Mouse (Mus musculus) megakaryocyte progenitor cell, adult 5-6 weeks (primary cell): ENCODE data around the gene Bscl2. TPM values are rescaled to one million over a fixed set of nuclear protein-coding genes. Genes with fewer than 3 reads are reported as not detected.
"Not testable (repeated sequence)": the region's sequence is repeated elsewhere in the genome, so short reads cannot be mapped to it uniquely, and the experiment has no call there.

Experiments
- ATAC-seq: replicated peaks from 2 replicates; pipeline ENCODE4 v1.8.0; 2016; ENCODE audit warnings: mild to moderate bottlenecking, moderate TSS enrichment, inconsistent platforms; ENCODE audit not compliant: poor library complexity
- total RNA-seq, 2 experiments: library from RNA; stranded (forward) in 1 of 2; stranded (reverse) in 1 of 2; fragments of 157-497, 149-512 nt in 1 of 2; fragments of 200-1000 nt in 1 of 2; gene quantifications; 2 replicates each; pipeline versions ENCODE4 v1.2.3 to v1.2.4; 2015 to 2017

Gene Bscl2
- total RNA-seq, 2 experiments from 2014 or later, result 28.8 to 58.3 TPM

GRCm38 (mm10) chr19:8870838-8871237 lies 33.6 kb downstream of the Bscl2 start:
- ATAC-seq, result peak; percentile 6; the same call in 1 of the 2 replicates

- peak; percentile 99 for ATAC-seq
Observed at GRCm38 (mm10) chr19:8871267-8872186, 34.3 kb downstream of the Bscl2 start, which contains the start of gene Ubxn1. Gene Ubxn1 (plus strand): TSS chr19:8871496.

DNA sequence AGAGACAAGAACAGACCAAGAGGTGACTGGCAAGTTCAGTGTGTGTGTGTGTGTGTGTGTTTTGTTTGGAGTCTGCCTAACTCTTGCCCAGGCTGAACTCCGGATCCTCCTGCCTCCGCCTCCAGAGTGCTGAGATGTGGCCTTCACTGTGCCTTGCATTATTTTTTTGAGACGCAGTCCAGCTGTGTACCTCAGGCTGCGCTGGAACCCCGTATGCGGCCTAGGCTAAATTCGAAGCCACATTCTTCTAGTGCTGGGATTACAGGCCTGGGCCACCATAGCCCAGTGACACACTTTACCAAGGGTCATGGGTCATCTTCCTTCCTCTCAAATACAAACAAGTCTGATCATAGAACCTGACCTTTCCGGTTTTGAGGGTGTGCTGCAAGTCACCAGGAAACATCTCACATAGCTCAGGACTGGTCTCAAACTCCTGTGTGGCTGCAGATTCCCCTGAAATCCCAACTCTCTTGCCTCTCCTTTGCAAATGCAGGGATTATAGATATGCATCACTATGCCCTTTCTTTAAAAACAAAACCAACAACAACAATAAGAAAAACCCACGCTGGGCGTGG lies 35.1 kb downstream of the Bscl2 start:
- ATAC-seq, result no peak

DNA sequence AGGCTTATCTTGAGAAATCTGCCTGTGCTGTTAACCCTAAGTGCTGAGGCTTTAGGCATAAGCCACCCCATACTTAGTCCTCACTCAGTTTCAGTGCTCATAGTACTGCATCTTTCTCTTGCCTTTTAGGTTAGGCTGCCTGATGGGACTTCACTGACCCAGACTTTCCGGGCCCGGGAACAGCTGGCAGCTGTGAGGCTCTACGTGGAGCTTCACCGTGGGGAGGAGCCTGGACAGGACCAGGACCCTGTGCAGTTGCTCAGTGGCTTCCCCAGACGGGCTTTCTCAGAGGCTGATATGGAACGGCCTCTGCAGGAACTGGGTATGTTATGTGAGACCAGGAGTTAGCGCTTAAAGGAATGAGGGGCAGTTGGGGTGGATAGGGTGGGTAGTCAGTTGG lies 37.8 kb downstream of the Bscl2 start:
- no peak for ATAC-seq

GRCm38 (mm10) chr19:8880311-8881033 lies 43.2 kb downstream of the Bscl2 start, which contains the start of gene Uqcc3:
Gene Uqcc3 (minus strand): TSS chr19:8880923.
- ATAC-seq, result peak; percentile 98

DNA sequence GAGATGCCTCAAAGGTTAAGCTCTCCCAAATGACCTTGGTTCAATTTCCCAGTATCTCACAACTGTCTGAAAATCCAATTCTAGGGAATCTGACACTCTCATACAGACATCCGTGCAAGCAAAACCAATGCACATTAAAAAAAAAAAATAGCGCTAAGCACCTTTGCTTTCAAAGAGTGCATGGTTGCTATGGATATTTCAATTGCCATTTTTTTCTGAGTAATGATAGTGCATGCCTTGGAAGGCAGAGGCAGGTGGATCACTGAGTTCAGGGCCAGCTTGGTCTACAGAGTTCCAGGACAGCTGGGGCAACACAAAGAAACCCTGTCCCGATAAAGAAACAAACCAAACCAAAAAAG lies 43.7 kb downstream of the Bscl2 start:
- peak; percentile 21 for ATAC-seq

DNA sequence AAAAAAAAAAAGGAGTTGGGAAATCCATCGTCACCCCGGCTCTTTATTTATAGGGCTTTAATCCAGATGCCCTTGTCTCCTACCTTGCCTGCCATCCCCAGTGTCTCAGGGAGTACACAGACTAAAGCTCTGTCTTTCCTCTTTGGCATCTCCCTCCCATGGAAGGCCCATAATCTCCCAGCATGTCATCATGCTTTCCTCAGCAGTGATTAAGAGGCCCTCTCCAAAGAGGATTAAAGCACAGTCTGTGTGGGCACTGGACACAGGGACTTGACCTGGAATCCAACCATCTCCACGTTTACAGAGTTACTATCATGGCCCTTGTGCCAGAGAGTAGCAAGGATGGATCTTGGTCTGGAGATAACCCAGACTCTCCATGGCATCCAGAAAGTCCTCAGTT lies 46.3 kb downstream of the Bscl2 start, which contains the start of the genes Lbhd1 and Gm49403:
TSS of gene Lbhd1 (plus strand) at position 117 of the 400 bp plus-strand sequence.
TSS of gene Gm49403 (plus strand) at position 315 of the 400 bp plus-strand sequence.
- no peak for ATAC-seq

DNA sequence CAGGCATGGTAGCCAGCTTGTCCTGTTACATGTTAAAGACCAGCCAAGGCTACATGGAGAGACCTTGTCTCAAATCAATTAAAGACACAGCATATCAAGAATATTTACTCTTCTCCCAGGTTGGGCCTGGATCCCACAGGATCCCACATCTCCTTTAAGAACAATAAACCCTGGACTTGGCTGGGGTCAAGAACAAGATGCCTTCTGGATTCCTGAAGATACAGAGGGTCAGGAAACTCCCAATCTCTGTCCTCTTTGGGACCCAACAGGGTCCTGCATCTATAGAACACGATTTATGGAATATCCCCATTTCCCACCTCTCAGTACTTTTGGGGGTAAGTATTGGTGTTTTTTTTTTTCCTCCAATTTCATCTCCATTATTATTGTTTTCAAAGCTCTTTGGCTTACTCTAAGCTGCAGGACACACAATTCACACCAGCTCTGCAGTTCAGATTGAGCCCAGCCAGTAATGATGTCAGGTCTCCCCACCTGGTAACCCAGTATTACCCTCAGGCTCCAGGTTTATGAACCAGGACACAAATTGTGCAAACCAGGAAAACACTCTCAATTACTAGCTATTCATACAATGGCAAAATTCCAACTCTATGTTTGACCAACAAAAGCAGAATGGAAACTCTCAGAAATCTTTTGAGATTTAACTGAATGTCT lies 49.8 kb downstream of the Bscl2 start:
- ATAC-seq, result no peak

- ATAC-seq, result 0 out of 2 replicates have a peak, but pooled peaks have one; percentile 9
Observed at GRCm38 (mm10) chr19:8887585-8888463, 50.6 kb downstream of the Bscl2 start.

DNA sequence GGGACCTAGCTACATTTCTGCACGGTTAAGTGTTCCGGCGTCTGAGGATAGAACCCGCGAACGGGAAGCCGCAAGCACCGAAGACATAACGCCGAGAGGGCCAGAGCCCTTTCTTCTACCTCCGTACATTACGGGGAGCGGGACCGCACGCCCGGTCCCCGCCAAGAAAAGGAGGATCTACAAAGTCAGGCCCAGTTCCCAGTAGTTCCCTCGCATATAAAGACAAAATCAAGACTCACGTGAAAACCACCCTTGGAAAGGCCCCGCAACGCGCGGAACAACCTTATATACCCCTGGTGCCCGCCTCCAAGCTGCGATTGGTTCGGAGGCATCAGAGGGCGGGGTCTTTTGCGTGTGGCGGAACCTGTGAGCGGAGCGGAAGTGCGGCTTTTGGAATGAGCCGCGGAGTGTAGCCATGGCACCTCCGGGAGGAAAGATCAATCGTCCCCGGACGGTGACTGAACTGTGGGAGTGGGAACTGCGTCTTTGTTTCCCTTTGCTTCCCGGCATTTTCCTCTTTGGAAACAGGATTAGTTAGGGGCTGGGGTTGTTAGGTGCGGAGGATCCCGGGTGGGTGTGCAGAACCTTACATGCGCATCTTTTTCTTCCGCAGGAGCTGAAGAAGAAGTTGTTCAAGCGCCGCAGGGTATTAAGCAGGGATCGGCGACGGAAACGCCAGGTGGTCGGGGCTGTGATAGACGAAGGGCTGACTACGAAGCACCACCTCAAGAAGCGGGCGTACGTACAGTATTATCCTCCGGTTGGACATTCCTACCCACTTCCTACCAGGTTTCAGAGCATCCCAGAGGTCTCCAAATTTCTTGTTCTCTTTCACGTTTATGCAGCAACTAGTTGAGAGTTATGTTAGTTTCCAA lies 51.5 kb downstream of the Bscl2 start, which contains the start of the genes 1810009A15Rik and Gm49416:
TSS of gene 1810009A15Rik (plus strand) at position 343 of the 875 bp plus-strand sequence.
TSS of gene Gm49416 (plus strand) at position 416 of the 875 bp plus-strand sequence.
- peak; percentile 87 for ATAC-seq

DNA sequence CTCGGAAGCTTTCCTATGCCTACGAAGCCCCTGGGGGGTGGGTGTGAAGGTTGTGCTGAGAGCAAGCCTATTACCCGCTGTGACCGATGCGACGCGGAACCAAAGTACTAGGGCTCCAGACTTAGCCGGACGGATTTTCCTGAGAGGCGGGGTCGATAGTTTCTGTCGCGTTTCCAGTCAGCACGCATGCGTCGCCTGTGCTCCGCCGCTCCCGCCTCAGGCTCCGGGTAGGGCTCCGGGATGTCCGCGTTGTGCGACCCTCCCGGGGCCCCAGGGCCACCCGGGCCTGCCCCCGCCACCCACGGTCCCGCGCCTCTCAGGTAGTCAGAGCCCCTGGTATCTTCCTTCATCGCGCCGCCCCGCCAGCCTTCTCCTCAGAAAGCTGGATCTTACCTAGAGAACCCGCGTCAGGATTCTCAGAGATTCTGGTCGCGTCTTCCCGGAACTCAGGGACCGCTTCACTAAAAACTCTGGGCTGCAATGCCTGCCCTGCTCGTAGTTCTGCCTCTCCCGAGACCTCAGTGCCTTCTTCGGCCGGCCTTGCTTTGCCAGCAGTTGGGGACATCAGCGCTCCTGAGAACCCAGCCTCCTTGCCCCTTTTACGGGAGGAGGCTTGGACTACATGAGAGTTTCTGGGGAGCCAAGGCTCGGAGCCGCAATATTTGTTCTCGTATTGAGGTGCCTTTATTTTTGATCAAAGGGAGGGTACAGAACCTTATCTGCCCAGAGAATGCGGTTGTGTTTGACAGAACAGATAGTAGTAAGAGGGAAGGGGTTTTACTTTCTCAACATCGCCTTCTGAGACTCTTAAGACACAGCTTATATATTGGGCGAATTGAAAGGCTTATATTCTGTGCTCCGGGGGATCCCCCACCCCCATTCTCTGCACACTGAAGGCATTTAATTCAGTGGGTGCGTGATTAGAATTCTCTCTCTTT lies 55.8 kb downstream of the Bscl2 start, which contains the start of gene Ints5:
TSS of gene Ints5 (plus strand) at position 177 of the 938 bp plus-strand sequence.
- peak; percentile 66 for ATAC-seq

GRCm38 (mm10) chr19:8895397-8895960 lies 58.2 kb downstream of the Bscl2 start:
- no peak for ATAC-seq

DNA sequence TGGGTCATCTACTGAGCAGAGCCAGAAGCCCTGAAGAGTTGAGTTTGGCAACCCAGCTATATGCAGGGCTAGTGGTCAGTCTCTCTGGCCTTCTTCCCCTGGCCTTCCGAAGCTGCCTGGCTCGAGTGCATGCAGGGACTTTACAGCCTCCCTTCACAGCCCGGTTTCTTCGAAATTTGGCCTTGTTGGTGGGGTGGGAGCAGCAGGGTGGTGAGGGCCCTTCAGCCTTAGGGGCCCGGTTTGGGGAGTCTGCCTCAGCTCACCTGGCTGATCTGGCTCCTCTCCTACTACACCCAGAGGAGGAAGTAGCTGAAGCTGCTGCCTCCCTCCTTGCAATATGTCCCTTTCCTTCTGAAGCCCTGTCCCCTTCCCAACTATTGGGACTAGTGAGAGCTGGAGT lies 59.0 kb downstream of the Bscl2 start:
- ATAC-seq, result not testable (repeated sequence)

DNA sequence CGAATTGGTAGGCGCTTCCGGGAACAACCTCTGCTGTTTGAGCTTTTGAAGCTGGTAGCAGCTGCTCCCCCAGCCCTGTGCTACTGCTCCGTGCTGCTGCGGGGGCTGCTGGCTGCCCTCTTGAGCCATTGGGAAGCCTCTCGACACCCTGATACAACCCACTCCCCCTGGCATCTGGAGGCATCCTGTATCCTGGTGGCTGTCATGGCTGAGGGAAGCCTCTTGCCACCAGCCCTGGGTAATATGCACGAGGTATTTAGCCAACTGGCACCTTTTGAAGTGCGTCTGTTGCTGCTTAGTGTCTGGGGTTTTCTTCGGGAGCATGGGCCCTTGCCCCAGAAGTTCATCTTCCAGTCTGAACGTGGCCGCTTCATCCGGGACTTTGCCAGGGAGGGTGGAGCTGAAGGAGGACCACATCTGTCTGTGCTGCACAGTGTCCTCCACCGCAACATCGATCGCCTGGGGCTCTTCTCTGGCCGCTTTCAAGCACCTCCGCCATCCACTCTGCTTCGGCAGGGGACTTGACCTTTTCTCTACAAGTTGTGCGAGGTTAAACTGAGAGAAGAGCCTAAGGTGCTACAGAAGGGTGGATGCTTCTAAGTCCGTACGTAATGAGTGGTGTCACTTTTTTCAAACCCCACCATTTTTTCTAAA lies 60.1 kb downstream of the Bscl2 start:
- not testable (repeated sequence) for ATAC-seq

GRCm38 (mm10) chr19:8897865-8898495 lies 60.7 kb downstream of the Bscl2 start, which contains the start of gene Ganab:
Gene Ganab (plus strand): TSS chr19:8898071.
- ATAC-seq, result peak; percentile 96
